In genomic region chr7:98834711-98835321, GRCm38 (mm10) we compare ENCODE assay signal across 8 mouse cellular contexts. TPM values are rescaled to one million over a fixed set of nuclear protein-coding genes. Genes with fewer than 3 reads are reported as not detected.
DNase-seq lines count a peak whose midpoint lies in the region; ATAC-seq lines count a peak whose summit lies in the region.

TSS of gene Wnt11 (plus strand) at chr7:98835112.

- peak within 1 kb of the TSS; percentile 95 for H3K4me2 ChIP-seq in midbrain, embryonic 13.5 days (replicated peaks)

- H3K9me3 ChIP-seq in heart, embryonic 10.5 days = no peaks in the 10 kb centered on the region
- H3K9me3 ChIP-seq in midbrain, embryonic 13.5 days = no peaks in the 10 kb centered on the region

- DNase-seq in lung, adult 18-20 months = peak; percentile 50 to 60
- no peak for DNase-seq in lung, postnatal 25 days (ENCODE audit: low spot score)
- DNase-seq in embryo, embryonic 10 days (ENCODE audit: low spot score) = peak; percentile 51
- no peak for DNase-seq in heart, embryonic 10.5 days (ENCODE audit: low spot score)
- peak; percentile 58 for DNase-seq in kidney, postnatal 14 days
- no peak for DNase-seq in c-Kit-positive CD71-positive TER-119-positive erythroid progenitor cells, embryonic 14.5 days (ENCODE audit: low spot score)

- peaks cover 85% of the 10 kb centered on the region for H3K4me1 ChIP-seq in heart, embryonic 10.5 days
- peaks cover 54% of the 10 kb centered on the region for H3K4me1 ChIP-seq in midbrain, embryonic 13.5 days (replicated peaks)

- peak within 1 kb of the TSS; percentile 78 for H3K4me3 ChIP-seq in heart, embryonic 10.5 days
- peak within 1 kb of the TSS; percentile 52 for H3K4me3 ChIP-seq in midbrain, embryonic 13.5 days (replicated peaks)

- peaks cover 88% of the 10 kb centered on the region for H3K27me3 ChIP-seq in heart, embryonic 10.5 days (ENCODE audit: insufficient read depth, poor library complexity, severe bottlenecking)
- H3K27me3 ChIP-seq in midbrain, embryonic 13.5 days = peaks cover 98% of the 10 kb centered on the region

- no peak for ATAC-seq in midbrain, embryonic 13.5 days
- ATAC-seq in erythroid progenitor cell, adult 5-6 weeks (replicated peaks; ENCODE audit: low FRiP score, poor library complexity, severe bottlenecking) = no peak

- H3K9ac ChIP-seq in midbrain, embryonic 13.5 days (replicated peaks) = peak within 1 kb of the TSS; percentile 67

- under 1% methylated on average over 66 of the region's 66 CpGs for WGBS in heart, embryonic 10.5 days
- under 1% methylated on average over 66 of the region's 66 CpGs for WGBS in midbrain, embryonic 13.5 days

- peak within 1 kb of the TSS; percentile 87 for H3K27ac ChIP-seq in heart, embryonic 10.5 days
- no peak within 1 kb of the TSS for H3K27ac ChIP-seq in midbrain, embryonic 13.5 days

- no peaks in the 10 kb centered on the region for H3K36me3 ChIP-seq in heart, embryonic 10.5 days
- no peaks in the 10 kb centered on the region for H3K36me3 ChIP-seq in midbrain, embryonic 13.5 days

RNA-seq across cellular contexts. Expression of gene Wnt11, which starts in this region (rescaled TPM):
- polyA plus RNA-seq in heart, embryonic 10.5 days (2016; fragmentation: Nextera tagmentation; extraction: Ambion mirVana) = 29.0 and 29.4 TPM in 2 replicates
- polyA plus RNA-seq in midbrain, embryonic 13.5 days (2015; fragmentation: Nextera tagmentation; extraction: Ambion mirVana) = 0.55 and 0.69 TPM in 2 replicates
- not detected in 2 replicates for total RNA-seq in erythroid progenitor cell, adult 5-6 weeks (2015; ENCODE audit: low replicate concordance)
- not detected in 2 replicates for total RNA-seq in erythroid progenitor cell, adult 5-6 weeks (2017; ENCODE audit: low replicate concordance)

Comparison
In these comparisons a context has a peak if more than half of its experiments do, and no peak if none do; other contexts are left out.
1. RNA of gene Wnt11 (polyA plus RNA-seq): 29.0 to 29.4 TPM in heart, embryonic 10.5 days; 0.55 to 0.69 TPM in midbrain, embryonic 13.5 days; every median in the first group is over 10 times any median in the second.
2. DNase-seq: peak in lung, adult 18-20 months (2 of 2), embryo, embryonic 10 days (single experiment) and kidney, postnatal 14 days (single experiment); none in lung, postnatal 25 days (single experiment), heart, embryonic 10.5 days (single experiment) and c-Kit-positive CD71-positive TER-119-positive erythroid progenitor cells, embryonic 14.5 days (single experiment).